Mouse (Mus musculus) cortical plate, adult 2 months (tissue): ENCODE data around the gene Mepe.

Source experiments
- CTCF ChIP-seq: fragments of 200-500 bp; IDR thresholded peaks from 2 replicates; pipeline ENCODE4 v1.5.1; 2011; ENCODE audit warnings: mild to moderate bottlenecking, control low read depth, low read length; ENCODE audit not compliant: insufficient read depth; ENCODE audit errors: extremely low read depth
- POLR2A ChIP-seq: fragments of 200-500 bp; IDR thresholded peaks from 2 replicates; pipeline ENCODE4 v1.6.1; 2011; ENCODE audit warnings: mild to moderate bottlenecking, low read length, control low read depth; ENCODE audit not compliant: insufficient read depth; ENCODE audit errors: extremely low read depth

DNA sequence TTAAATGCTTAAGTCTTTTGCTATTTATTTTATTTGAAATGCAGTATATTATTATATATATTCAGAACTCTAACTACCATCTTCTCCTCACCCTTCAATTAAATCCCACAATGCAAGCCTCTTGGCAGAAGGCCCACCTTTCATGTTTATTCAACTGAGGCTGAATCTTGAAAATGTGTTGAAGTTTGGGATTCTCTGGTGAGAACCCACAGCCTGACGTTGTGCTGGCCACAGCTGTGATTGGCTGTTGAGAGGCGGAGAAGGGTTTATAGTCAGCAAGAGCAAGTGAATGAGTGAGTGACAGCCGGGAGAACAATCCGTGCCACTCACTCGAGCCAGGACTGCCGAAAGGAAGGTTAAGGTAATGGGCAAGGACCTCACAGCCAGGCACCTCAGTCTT is 26.1 kb upstream of the Mepe start, which contains the start of gene Ibsp:
- TF ChIP-seq CTCF (no peak), POLR2A (no peak)
